ENCODE assay signal across 14 mouse cellular contexts in genomic region chr6:65969386-65970111, GRCm38 (mm10). TPM values are rescaled to one million over a fixed set of nuclear protein-coding genes. Genes with fewer than 3 reads are reported as not detected.
DNase-seq lines count a peak whose midpoint lies in the region; ATAC-seq and TF ChIP-seq lines count a peak whose summit lies in the region.
"Had no signal": no experiment of that assay in that cellular context is flagged by ENCODE, and none has a peak within 500 bp of the region (broad histone marks: within the 10 kb centered on the region; RNA-seq: fewer than 3 reads in every experiment).

No protein-coding gene starts in this region.

- no peaks in the 10 kb centered on the region for H3K36me3 ChIP-seq in heart, adult 2 months (ENCODE audit: control insufficient read depth, insufficient read depth, low read length)
- H3K36me3 ChIP-seq in hindbrain, postnatal 0 days (ENCODE audit: insufficient read depth, low read length), result no peaks in the 10 kb centered on the region

- intact Hi-C loops in heart, postnatal 10 days (cut with DNase I), result no loop called here
- intact Hi-C loops in heart, adult 2 months (cut with DNase I), result no loop called here

- H3K27me3 ChIP-seq in heart, adult 2 months (ENCODE audit: control insufficient read depth, insufficient read depth, low read length), result no peaks in the 10 kb centered on the region
- H3K27me3 ChIP-seq in hindbrain, postnatal 0 days (ENCODE audit: insufficient read depth, low read length), result no peaks in the 10 kb centered on the region
- H3K27me3 ChIP-seq: CH12.LX had no signal

- H3K79me2 ChIP-seq in heart, adult 2 months (replicated peaks; ENCODE audit: control insufficient read depth, insufficient read depth, low read length), result no peaks in the 10 kb centered on the region

- TF ChIP-seq POLR2A in heart, adult 2 months (IDR thresholded peaks at IDR 0.05; ENCODE audit: insufficient read depth, low read depth, low read length), result no peak

- H3K4me2 ChIP-seq in hindbrain, postnatal 0 days (ENCODE audit: low read depth, low read length), result no peak overlapping the region

- TF ChIP-seq CTCF in heart, adult 2 months (IDR thresholded peaks at IDR 0.05), result no peak
- TF ChIP-seq CTCF in hindbrain, postnatal 0 days (IDR thresholded peaks at IDR 0.05; ENCODE audit: low read depth), result no peak

- no peak for TF ChIP-seq EP300 in heart, adult 2 months (IDR thresholded peaks at IDR 0.05; ENCODE audit: insufficient read depth, low read depth, low read length)

- no peak overlapping the region for H3K9ac ChIP-seq in heart, adult 2 months (ENCODE audit: low read depth, low read length)
- H3K9ac ChIP-seq in hindbrain, postnatal 0 days (replicated peaks; ENCODE audit: low read length), result no peak overlapping the region

- peak; percentile 11 to 14 for DNase-seq in heart, postnatal 10 days
- DNase-seq in heart, adult 2 months, result no peak
- peak; percentile 14 for DNase-seq in cerebellum, adult 9-11 months
- peak; percentile 56 for DNase-seq in hindbrain, postnatal 0 days (ENCODE audit: low spot score)
- peak; percentile 42 for DNase-seq in retina, embryonic 14.5 days (ENCODE audit: low spot score)
- DNase-seq in left cerebral cortex, adult 11 months (ENCODE audit: low spot score), result no peak
- DNase-seq in kidney, adult 8-10 months, result no peak

- H3K9me3 ChIP-seq in hindbrain, postnatal 0 days (ENCODE audit: low read length), result no peaks in the 10 kb centered on the region

- peak; percentile 83 for ATAC-seq in hindbrain, postnatal 0 days
- no peak for ATAC-seq in erythroblast, adult 5-6 weeks (replicated peaks; ENCODE audit: low FRiP score, poor library complexity, severe bottlenecking)

- H3K4me1 ChIP-seq in heart, adult 2 months (ENCODE audit: control insufficient read depth, insufficient read depth, low read length), result no peaks in the 10 kb centered on the region
- H3K4me1 ChIP-seq in hindbrain, postnatal 0 days (ENCODE audit: insufficient read depth, low read length), result no peaks in the 10 kb centered on the region

- H3K4me3 ChIP-seq in heart, adult 2 months, result no peak overlapping the region
- H3K4me3 ChIP-seq in hindbrain, postnatal 0 days (ENCODE audit: low read length), result no peak overlapping the region

- H3K27ac ChIP-seq in heart, adult 2 months, result no peak overlapping the region
- H3K27ac ChIP-seq in hindbrain, postnatal 0 days, result 0 out of 2 replicates have a peak overlapping the region, but pooled peaks have one; percentile 27

- WGBS in heart, adult 2 months, result 54% methylated on average over 6 of the region's 6 CpGs
- whole genome bisulfite sequencing in hindbrain, postnatal 0 days, result 51% methylated on average over 6 of the region's 6 CpGs

RNA-seq across cellular contexts. Expression of gene 4930544G11Rik, which starts 17.1 kb away (rescaled TPM):
- total RNA-seq in heart, postnatal 10 days (2021), result not detected
- not detected for total RNA-seq in heart, adult 2 months (2021)
- polyA plus RNA-seq in heart, adult 2 months (2012; rRNA removed), result not detected in 2 replicates
- not detected in 2 replicates for total RNA-seq in hindbrain, postnatal 0 days (2014; rRNA removed)
- polyA plus RNA-seq in hindbrain, postnatal 0 days (2015; fragmentation: Nextera tagmentation; extraction: Ambion mirVana), result not detected in 2 replicates
- not detected in 2 replicates for total RNA-seq in erythroblast, adult 5-6 weeks (2015; ENCODE audit: low replicate concordance)
- not detected in 2 replicates for total RNA-seq in erythroblast, adult 5-6 weeks (2017; ENCODE audit: low replicate concordance)
- total RNA-seq: CH12.LX; common myeloid progenitor, adult 5-6 weeks; gastrocnemius, postnatal 36 days; layer of hippocampus, adult 8-10 months; liver, adult 2 months had no signal
- polyA plus RNA-seq: liver, adult 2 months; thymus, adult 2 months had no signal

Comparison
In these comparisons a context has a peak if more than half of its experiments do, and no peak if none do; other contexts are left out.
1. DNase-seq: peak in heart, postnatal 10 days (2 of 2), cerebellum, adult 9-11 months (single experiment), hindbrain, postnatal 0 days (single experiment) and retina, embryonic 14.5 days (single experiment); none in heart, adult 2 months (0 of 2), left cerebral cortex, adult 11 months (single experiment) and kidney, adult 8-10 months (0 of 2).